In the genomic region with DNA sequence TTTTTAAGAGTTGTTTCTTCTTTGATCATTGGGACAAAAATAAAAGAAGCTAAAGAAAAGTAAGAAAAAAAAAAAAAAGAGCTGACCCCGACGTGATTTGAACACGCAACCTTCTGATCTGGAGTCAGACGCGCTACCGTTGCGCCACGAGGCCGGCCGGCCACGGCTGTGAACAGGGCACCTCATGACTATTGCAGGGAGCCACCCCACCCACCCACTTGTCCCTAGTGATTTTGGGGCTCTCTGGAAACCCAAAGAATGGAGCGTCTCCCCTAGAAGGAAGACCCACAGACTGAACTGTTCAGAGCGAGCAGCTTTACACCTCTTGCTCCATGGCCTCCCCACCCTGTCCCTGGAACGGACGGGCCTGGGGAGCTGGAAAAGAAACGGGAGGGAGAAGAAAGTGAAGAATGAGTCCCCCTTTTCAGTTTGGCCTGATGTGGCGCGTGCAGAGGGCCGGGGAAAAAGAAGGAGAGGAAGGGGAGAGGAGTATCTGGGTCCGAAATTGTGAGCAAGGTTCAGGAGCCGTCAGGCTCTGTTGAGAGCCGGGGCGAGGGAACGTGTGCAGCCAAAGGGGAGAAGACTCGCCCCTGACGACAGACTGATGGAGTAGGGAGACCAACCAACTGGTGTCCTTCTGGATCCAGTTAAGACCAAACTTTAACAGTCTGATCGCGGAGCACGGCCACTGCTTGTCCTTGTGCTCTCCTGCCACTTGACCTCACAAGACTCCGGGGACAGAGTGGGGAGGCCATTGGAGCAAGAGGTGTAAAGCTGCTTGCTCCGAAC, we compare ENCODE assay signal across 8 mouse cellular contexts. TPM values are rescaled to one million over a fixed set of nuclear protein-coding genes. Genes with fewer than 3 reads are reported as not detected.
DNase-seq lines count a peak whose midpoint lies in the region; ATAC-seq and TF ChIP-seq lines count a peak whose summit lies in the region.

No protein-coding gene starts in this region.

- DNase-seq in adrenal gland, postnatal 25 days: peak; percentile 86
- DNase-seq in embryonic facial prominence, embryonic 14.5 days (ENCODE audit: low spot score): peak; percentile 74
- DNase-seq in layer of hippocampus, adult 18-20 months (ENCODE audit: low spot score in 2 of 2): peak; percentile 60 to 84
- DNase-seq in lung, postnatal 0 days (ENCODE audit: low spot score): peak; percentile 76
- DNase-seq in retina, embryonic 14.5 days (ENCODE audit: low spot score): peak; percentile 92
- peak; percentile 93 for DNase-seq in thymus, postnatal 4 days

- H3K79me3 ChIP-seq in C2C12 (ENCODE audit: low read depth): no peaks in the 10 kb centered on the region

- WGBS in embryonic facial prominence, embryonic 14.5 days: under 1% methylated on average over 31 of the region's 31 CpGs
- WGBS in heart, embryonic 16.5 days: under 1% methylated on average over 31 of the region's 31 CpGs
- WGBS in lung, postnatal 0 days: under 1% methylated on average over 31 of the region's 31 CpGs

- no peaks in the 10 kb centered on the region for H3K27me3 ChIP-seq in C2C12 (ENCODE audit: control insufficient read depth, insufficient read depth, insufficient read length)
- no peaks in the 10 kb centered on the region for H3K27me3 ChIP-seq in embryonic facial prominence, embryonic 14.5 days (replicated peaks; ENCODE audit: control insufficient read depth, insufficient read depth, low read length)
- H3K27me3 ChIP-seq in heart, embryonic 16.5 days (ENCODE audit: control insufficient read depth, insufficient read depth, low read length): no peaks in the 10 kb centered on the region
- no peaks in the 10 kb centered on the region for H3K27me3 ChIP-seq in lung, postnatal 0 days (replicated peaks; ENCODE audit: insufficient read depth, low read length)

- H3K36me3 ChIP-seq in C2C12 (ENCODE audit: control insufficient read depth, insufficient read depth): no peaks in the 10 kb centered on the region
- H3K36me3 ChIP-seq in embryonic facial prominence, embryonic 14.5 days (ENCODE audit: control insufficient read depth, insufficient read depth, low read length): no peaks in the 10 kb centered on the region
- no peaks in the 10 kb centered on the region for H3K36me3 ChIP-seq in heart, embryonic 16.5 days (ENCODE audit: control insufficient read depth, insufficient read depth)
- no peaks in the 10 kb centered on the region for H3K36me3 ChIP-seq in lung, postnatal 0 days (ENCODE audit: insufficient read depth, low read length)

- H3K27ac ChIP-seq in embryonic facial prominence, embryonic 14.5 days (replicated peaks; ENCODE audit: low read depth, low read length): peak overlapping the region; percentile 88
- H3K27ac ChIP-seq in heart, embryonic 16.5 days (ENCODE audit: low read length): peak overlapping the region; percentile 90
- peak overlapping the region; percentile 85 for H3K27ac ChIP-seq in lung, postnatal 0 days (ENCODE audit: low read length)

- H3K79me2 ChIP-seq in C2C12 (ENCODE audit: control insufficient read depth, insufficient read depth): peaks cover 9% of the 10 kb centered on the region

- H3ac ChIP-seq in C2C12 (ENCODE audit: control insufficient read depth, insufficient read length, low read depth): peak overlapping the region; percentile 64

- TF ChIP-seq EP300 in lung, postnatal 0 days (IDR thresholded peaks at IDR 0.05): peak; percentile 52; the same call in 1 of the 2 replicates

- ATAC-seq in embryonic facial prominence, embryonic 14.5 days (ENCODE audit: low read depth): peak; percentile 35
- ATAC-seq in heart, embryonic 16.5 days (replicated peaks; ENCODE audit: extremely low read depth, insufficient read depth, low FRiP score): peak; percentile 30
- ATAC-seq in lung, postnatal 0 days: peak; percentile 29

- no peak for TF ChIP-seq CTCF in C2C12 (IDR thresholded peaks at IDR 0.05; ENCODE audit: control insufficient read depth, insufficient read depth, insufficient read length)
- no peak for TF ChIP-seq CTCF in lung, postnatal 0 days (IDR thresholded peaks at IDR 0.05)

- H3K4me2 ChIP-seq in embryonic facial prominence, embryonic 14.5 days (ENCODE audit: low read depth, low read length): peak overlapping the region; percentile 96
- H3K4me2 ChIP-seq in heart, embryonic 16.5 days (ENCODE audit: low read depth, low read length): peak overlapping the region; percentile 82
- H3K4me2 ChIP-seq in lung, postnatal 0 days (replicated peaks; ENCODE audit: low read depth, low read length): peak overlapping the region; percentile 83

- H3K9ac ChIP-seq in embryonic facial prominence, embryonic 14.5 days (ENCODE audit: low read depth, low read length): peak overlapping the region; percentile 71
- H3K9ac ChIP-seq in heart, embryonic 16.5 days (ENCODE audit: low read length): peak overlapping the region; percentile 85
- peak overlapping the region; percentile 60 for H3K9ac ChIP-seq in lung, postnatal 0 days (replicated peaks; ENCODE audit: low read depth)

- H3K4me3 ChIP-seq in C2C12 (ENCODE audit: insufficient read depth, poor library complexity, severe bottlenecking): peak overlapping the region; percentile 55
- peak overlapping the region; percentile 97 for H3K4me3 ChIP-seq in embryonic facial prominence, embryonic 14.5 days (ENCODE audit: low read depth, low read length)
- peak overlapping the region; percentile 92 for H3K4me3 ChIP-seq in heart, embryonic 16.5 days (ENCODE audit: low read length)
- peak overlapping the region; percentile 73 for H3K4me3 ChIP-seq in lung, postnatal 0 days (ENCODE audit: low read depth, low read length)

- peaks cover 21% of the 10 kb centered on the region for H3K4me1 ChIP-seq in embryonic facial prominence, embryonic 14.5 days (ENCODE audit: control insufficient read depth, insufficient read depth, low read length)
- H3K4me1 ChIP-seq in heart, embryonic 16.5 days (ENCODE audit: control insufficient read depth, insufficient read depth, low read length): peaks cover 38% of the 10 kb centered on the region
- H3K4me1 ChIP-seq in lung, postnatal 0 days (ENCODE audit: insufficient read depth, low read depth, low read length): peaks cover 14% of the 10 kb centered on the region; the same call in 1 of the 2 replicates

- no peaks in the 10 kb centered on the region for H3K9me3 ChIP-seq in embryonic facial prominence, embryonic 14.5 days (ENCODE audit: control insufficient read depth, low read length)
- no peaks in the 10 kb centered on the region for H3K9me3 ChIP-seq in heart, embryonic 16.5 days (replicated peaks; ENCODE audit: control insufficient read depth, low read length)
- H3K9me3 ChIP-seq in lung, postnatal 0 days (ENCODE audit: low read length): no peaks in the 10 kb centered on the region

TF ChIP-seq in C2C12, 6 proteins besides CTCF, POLR2A, EP300 and RAD21:
- TF ChIP-seq FOSL1 (IDR thresholded peaks at IDR 0.05; ENCODE audit: insufficient read depth, low read length, poor library complexity, severe bottlenecking) (no peak), USF1 (IDR thresholded peaks at IDR 0.05; ENCODE audit: low read depth) (no peak), MAX (IDR thresholded peaks at IDR 0.05) (no peak), MYOD1 (IDR thresholded peaks at IDR 0.05; ENCODE audit: control insufficient read depth, insufficient read length, low read depth) (no peak), MYOG (IDR thresholded peaks at IDR 0.05; ENCODE audit: control insufficient read depth, extremely low read depth, insufficient read length) (no peak), CEBPB (IDR thresholded peaks at IDR 0.05; ENCODE audit: low read depth) (no peak)
TF ChIP-seq in C2C12: peak in this region for 0.

RNA-seq across cellular contexts. Expression of gene Borcs6, which starts 4.1 kb away (rescaled TPM):
- 14.3 TPM for polyA plus RNA-seq in C2C12 (2012; fragmentation: generic; extraction: Trizol)
- total RNA-seq in adrenal gland, postnatal 25 days (2021): 23.1 and 32.0 TPM in 2 replicates
- polyA plus RNA-seq in embryonic facial prominence, embryonic 14.5 days (2014; fragmentation: Nextera tagmentation; extraction: Ambion mirVana): 12.1 and 12.4 TPM in 2 replicates
- 11.2 and 12.0 TPM in 2 replicates for polyA plus RNA-seq in heart, embryonic 16.5 days (2015; fragmentation: Nextera tagmentation; extraction: Ambion mirVana)
- total RNA-seq in layer of hippocampus, adult 18-20 months (2021): 10 to 100 TPM; 32.9 to 36.4 TPM
- polyA plus RNA-seq in lung, postnatal 0 days (2015; fragmentation: Nextera tagmentation; extraction: Ambion mirVana): 20.1 and 21.9 TPM in 2 replicates

RNA-seq across cellular contexts. Expression of gene Tmem107, which starts 7.0 kb away (rescaled TPM):
- polyA plus RNA-seq in C2C12 (2012; fragmentation: generic; extraction: Trizol): 41.9 TPM
- total RNA-seq in adrenal gland, postnatal 25 days (2021): 18.3 and 21.8 TPM in 2 replicates
- 65.6 and 87.8 TPM in 2 replicates for polyA plus RNA-seq in embryonic facial prominence, embryonic 14.5 days (2014; fragmentation: Nextera tagmentation; extraction: Ambion mirVana)
- polyA plus RNA-seq in heart, embryonic 16.5 days (2015; fragmentation: Nextera tagmentation; extraction: Ambion mirVana): 43.3 and 46.5 TPM in 2 replicates
- 10 to 100 TPM; 15.2 to 21.0 TPM for total RNA-seq in layer of hippocampus, adult 18-20 months (2021)
- polyA plus RNA-seq in lung, postnatal 0 days (2015; fragmentation: Nextera tagmentation; extraction: Ambion mirVana): 62.9 and 70.0 TPM in 2 replicates

RNA-seq across cellular contexts. Expression of gene Aurkb, which starts 18.2 kb away (rescaled TPM):
- polyA plus RNA-seq in C2C12 (2012; fragmentation: generic; extraction: Trizol): 76.6 TPM
- total RNA-seq in adrenal gland, postnatal 25 days (2021): 9.7 and 11.8 TPM in 2 replicates
- polyA plus RNA-seq in embryonic facial prominence, embryonic 14.5 days (2014; fragmentation: Nextera tagmentation; extraction: Ambion mirVana): 92.5 and 112 TPM in 2 replicates
- 85.7 and 95.3 TPM in 2 replicates for polyA plus RNA-seq in heart, embryonic 16.5 days (2015; fragmentation: Nextera tagmentation; extraction: Ambion mirVana)
- not detected for total RNA-seq in layer of hippocampus, adult 18-20 months (2021)
- polyA plus RNA-seq in lung, postnatal 0 days (2015; fragmentation: Nextera tagmentation; extraction: Ambion mirVana): 6.5 and 9.1 TPM in 2 replicates

RNA-seq across cellular contexts. Expression of gene Vamp2, which starts 24.7 kb away (rescaled TPM):
- 20.9 TPM for polyA plus RNA-seq in C2C12 (2012; fragmentation: generic; extraction: Trizol)
- total RNA-seq in adrenal gland, postnatal 25 days (2021): 143 and 163 TPM in 2 replicates
- polyA plus RNA-seq in embryonic facial prominence, embryonic 14.5 days (2014; fragmentation: Nextera tagmentation; extraction: Ambion mirVana): 89.1 and 97.0 TPM in 2 replicates
- polyA plus RNA-seq in heart, embryonic 16.5 days (2015; fragmentation: Nextera tagmentation; extraction: Ambion mirVana): 84.1 and 91.1 TPM in 2 replicates
- 1,000 to 10,000 TPM in 1 of 2 experiments, 100 to 1,000 TPM in 1; 995 to 1,010 TPM for total RNA-seq in layer of hippocampus, adult 18-20 months (2021)
- polyA plus RNA-seq in lung, postnatal 0 days (2015; fragmentation: Nextera tagmentation; extraction: Ambion mirVana): 45.0 and 50.6 TPM in 2 replicates

RNA-seq across cellular contexts. Expression of gene Per1, which starts 31.4 kb away (rescaled TPM):
- 4.5 TPM for polyA plus RNA-seq in C2C12 (2012; fragmentation: generic; extraction: Trizol)
- 66.5 and 84.7 TPM in 2 replicates for total RNA-seq in adrenal gland, postnatal 25 days (2021)
- 21.5 and 28.2 TPM in 2 replicates for polyA plus RNA-seq in embryonic facial prominence, embryonic 14.5 days (2014; fragmentation: Nextera tagmentation; extraction: Ambion mirVana)
- polyA plus RNA-seq in heart, embryonic 16.5 days (2015; fragmentation: Nextera tagmentation; extraction: Ambion mirVana): 19.6 and 21.9 TPM in 2 replicates
- 100 to 1,000 TPM in 1 of 2 experiments, 10 to 100 TPM in 1; 92.9 to 115 TPM for total RNA-seq in layer of hippocampus, adult 18-20 months (2021)
- 16.6 and 30.0 TPM in 2 replicates for polyA plus RNA-seq in lung, postnatal 0 days (2015; fragmentation: Nextera tagmentation; extraction: Ambion mirVana)

Comparison
In these comparisons a context has a peak if more than half of its experiments do, and no peak if none do; other contexts are left out.
1. Peak in every context shown above with its lines: DNase-seq, ATAC-seq, H3K4me3 ChIP-seq and H3K27ac ChIP-seq.